Mouse (Mus musculus) MEL (cell line): Measurements from ENCODE around the gene Meiob.

Source experiments
- CHD1 ChIP-seq: IDR thresholded peaks from 2 replicates; pipeline ENCODE4 v1.6.1; 2012; ENCODE audit warnings: low read depth, mild to moderate bottlenecking, inconsistent platforms, low read length, improper control_type of control experiment
- CTCF ChIP-seq, 3 experiments: IDR thresholded peaks in 2 of 3; conservative IDR thresholded peaks in 1 of 3; 2 replicates each; pipeline ENCODE4 v1.5.1; 2011 to 2012; ENCODE audit warnings: low read length in 3 of 3, low read depth in 2 of 3, mild to moderate bottlenecking in 2 of 3, improper control_type of control experiment in 1 of 3, inconsistent platforms in 1 of 3, mixed read lengths in 1 of 3, moderate library complexity in 1 of 3; ENCODE audit not compliant: control insufficient read depth in 1 of 3, insufficient read depth in 1 of 3, poor library complexity in 1 of 3, severe bottlenecking in 1 of 3
- EP300 ChIP-seq, 2 experiments: IDR thresholded peaks; 2 replicates each; pipeline ENCODE4 v1.6.1; 2011; ENCODE audit warnings: improper control_type of control experiment in 2 of 2, low read length in 2 of 2, low read depth in 1 of 2, mild to moderate bottlenecking in 1 of 2
- GATA1 ChIP-seq: IDR thresholded peaks from 2 replicates; pipeline ENCODE4 v1.6.1; 2011; ENCODE audit warnings: low read depth, low read length, improper control_type of control experiment
- JUND ChIP-seq: IDR thresholded peaks from 2 replicates; pipeline ENCODE4 v1.6.1; 2011; ENCODE audit warnings: low read depth, mild to moderate bottlenecking, improper control_type of control experiment, low read length
- MAFK ChIP-seq: IDR thresholded peaks from 2 replicates; pipeline ENCODE4 v1.6.1; 2011; ENCODE audit warnings: low read depth, mild to moderate bottlenecking, low read length, improper control_type of control experiment, borderline replicate concordance
- MAZ ChIP-seq: IDR thresholded peaks from 2 replicates; pipeline ENCODE4 v1.6.1; 2012; ENCODE audit warnings: low read depth, mild to moderate bottlenecking, inconsistent platforms, low read length, improper control_type of control experiment
- NELFE ChIP-seq: IDR thresholded peaks from 2 replicates; pipeline ENCODE4 v1.6.1; 2011; ENCODE audit warnings: low read depth, low read length, improper control_type of control experiment
- POLR2AphosphoS5 ChIP-seq: IDR thresholded peaks from 2 replicates; pipeline ENCODE4 v1.6.1; 2012; ENCODE audit warnings: low read depth, borderline replicate concordance, mild to moderate bottlenecking, inconsistent platforms, low read length, moderate library complexity, mixed read lengths

- TF ChIP-seq POLR2AphosphoS5 (no peak), JUND (no peak), CHD1 (no peak), GATA1 (no peak), CTCF (IDR thresholded peaks at IDR 0.05 in 2 of 3, conservative IDR thresholded peaks at IDR 0.05 in 1 of 3; ENCODE audit: control insufficient read depth in 1 of 3, insufficient read depth in 1 of 3, low read depth in 2 of 3, low read length in 3 of 3, poor library complexity in 1 of 3, severe bottlenecking in 1 of 3) (no peak), NELFE (no peak), EP300 (IDR thresholded peaks at IDR 0.05; ENCODE audit: low read depth in 1 of 2, low read length in 2 of 2) (no peak), MAFK (no peak), MAZ (no peak)
Observed at GRCm38 (mm10) chr17:24884391-24884790, 80.3 kb downstream of the Meiob start.
